Mouse (Mus musculus) liver, postnatal 0 days (tissue): ENCODE measurements around the gene Dnajc6. TPM values are rescaled to one million over a fixed set of nuclear protein-coding genes. Genes with fewer than 3 reads are reported as not detected.

Source experiments
- ATAC-seq: fragments of 200-750 bp; cut with Nextera tagmentation; 2 replicates; pipeline ENCODE4 v1.8.0; 2017; ENCODE audit warnings: mild to moderate bottlenecking, moderate library complexity
- DNase-seq: peaks from one replicate; pipeline ENCODE4 v3.0.0-alpha.2; 2016
- H3K27ac ChIP-seq: fragments of 300-500 bp; sonication (generic); 2 replicates; pipeline ENCODE4 v1.5.1; 2014; ENCODE audit warnings: antibody characterized with exemption, moderate library complexity, mild to moderate bottlenecking, low read depth
- H3K27me3 ChIP-seq: fragments of 300-500 bp; sonication (generic); 2 replicates; pipeline ENCODE4 v1.6.1; 2014; ENCODE audit warnings: low read length, control low read depth, mixed read lengths; ENCODE audit not compliant: insufficient read depth
- H3K36me3 ChIP-seq: fragments of 300-500 bp; sonication (generic); replicated peaks from 2 replicates; pipeline ENCODE4 v1.6.1; 2014; ENCODE audit warnings: mild to moderate bottlenecking, control low read depth, low read length, moderate library complexity, mixed read lengths; ENCODE audit not compliant: insufficient read depth
- H3K4me1 ChIP-seq: fragments of 300-500 bp; sonication (generic); 2 replicates; pipeline ENCODE4 v1.6.1; 2014; ENCODE audit warnings: antibody characterized with exemption, mild to moderate bottlenecking, control low read depth; ENCODE audit not compliant: insufficient read depth
- H3K4me2 ChIP-seq: fragments of 300-500 bp; sonication (generic); 2 replicates; pipeline ENCODE4 v1.6.1; 2014; ENCODE audit warnings: low read depth, mild to moderate bottlenecking, low read length, moderate library complexity, mixed read lengths
- H3K4me3 ChIP-seq: fragments of 300-500 bp; sonication (generic); 2 replicates; pipeline ENCODE4 v1.5.1; 2014; ENCODE audit warnings: low read depth, low read length
- H3K9ac ChIP-seq: fragments of 300-500 bp; sonication (generic); replicated peaks from 2 replicates; pipeline ENCODE4 v1.6.1; 2014; ENCODE audit warnings: mild to moderate bottlenecking, moderate library complexity
- H3K9me3 ChIP-seq: fragments of 300-500 bp; sonication (generic); 2 replicates; pipeline ENCODE4 v1.6.1; 2016; ENCODE audit warnings: mild to moderate bottlenecking, control low read depth, low read length, mixed read lengths
- CTCF ChIP-seq: sonication (generic); IDR thresholded peaks from 2 replicates; pipeline ENCODE4 v1.5.1; 2016; ENCODE audit warnings: antibody characterized with exemption, low read depth
- EP300 ChIP-seq: IDR thresholded peaks from 2 replicates; pipeline ENCODE4 v1.6.1; 2016; ENCODE audit warnings: antibody characterized with exemption, low read depth, mild to moderate bottlenecking
- WGBS: fragments of 180-500 bp; shearing (Covaris S2); extraction: QIAGEN DNeasy Blood & Tissue Kit; methylation state at CpG from one replicate; pipeline ENCODE4 v1.1.7; 2014; ENCODE audit not compliant: insufficient replicate concordance; 5-methylcytosine and 5-hydroxymethylcytosine counted together
- polyA plus RNA-seq: library from polyadenylated mRNA; unstranded; fragments of >200 nt; fragmentation: Nextera tagmentation; extraction: Ambion mirVana; gene quantifications from 2 replicates; pipeline ENCODE4 v1.2.1, GENCODE M21; 2015

Dnajc6 gene
- polyA plus RNA-seq, 1 experiment from 2014 or later, result 0.16 TPM

DNA sequence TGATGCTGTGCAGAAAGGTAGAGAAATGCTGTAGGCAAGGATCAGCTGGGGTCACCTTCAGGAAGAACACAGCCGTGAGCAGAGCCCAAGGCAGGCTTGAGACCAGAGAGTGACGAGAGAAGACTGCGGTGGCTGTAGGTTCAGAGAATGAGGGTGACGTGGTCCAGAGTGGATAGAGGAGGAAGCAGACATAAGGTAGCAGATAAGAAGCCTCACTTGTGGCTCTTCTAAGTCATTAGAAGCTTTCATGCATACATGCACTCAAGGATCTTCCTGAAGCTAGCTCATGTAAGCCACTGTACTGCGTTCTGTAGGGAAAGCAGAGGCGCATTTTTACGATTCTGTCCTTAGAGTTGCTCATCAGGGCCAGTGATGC is 159.0 kb downstream of the Dnajc6 start:
- Histone ChIP-seq H3K27ac (peak overlapping the region; percentile 58), H3K4me2 (peak overlapping the region; percentile 47), H3K4me3 (no peak overlapping the region), H3K9ac (peak overlapping the region; percentile 21; the same call in 1 of the 2 replicates), H3K4me1 (peaks cover 12% of the 10 kb centered on the region), H3K9me3 (no peaks in the 10 kb centered on the region), H3K27me3 (no peaks in the 10 kb centered on the region), H3K36me3 (peaks cover 27% of the 10 kb centered on the region)
- ATAC-seq (peak; percentile 78), DNase-seq (no peak)
- TF ChIP-seq CTCF (no peak), EP300 (no peak)
- 61% methylated on average over 7 of the region's 7 CpGs for WGBS

GRCm38 (mm10) chr4:101656056-101656455 is 159.6 kb downstream of the Dnajc6 start:
- no peak for TF ChIP-seq CTCF
- TF ChIP-seq EP300, result no peak
- Histone ChIP-seq H3K9me3 (no peaks in the 10 kb centered on the region), H3K4me1 (peaks cover 12% of the 10 kb centered on the region), H3K4me2 (no peak overlapping the region; the same call in 1 of the 2 replicates), H3K4me3 (no peak overlapping the region), H3K27me3 (no peaks in the 10 kb centered on the region), H3K36me3 (peaks cover 33% of the 10 kb centered on the region), H3K9ac (no peak overlapping the region), H3K27ac (peak overlapping the region; percentile 31; the same call in 1 of the 2 replicates)
- DNase-seq (no peak), ATAC-seq (no peak)
- 72% methylated on average over 15 of the region's 15 CpGs for WGBS

DNA sequence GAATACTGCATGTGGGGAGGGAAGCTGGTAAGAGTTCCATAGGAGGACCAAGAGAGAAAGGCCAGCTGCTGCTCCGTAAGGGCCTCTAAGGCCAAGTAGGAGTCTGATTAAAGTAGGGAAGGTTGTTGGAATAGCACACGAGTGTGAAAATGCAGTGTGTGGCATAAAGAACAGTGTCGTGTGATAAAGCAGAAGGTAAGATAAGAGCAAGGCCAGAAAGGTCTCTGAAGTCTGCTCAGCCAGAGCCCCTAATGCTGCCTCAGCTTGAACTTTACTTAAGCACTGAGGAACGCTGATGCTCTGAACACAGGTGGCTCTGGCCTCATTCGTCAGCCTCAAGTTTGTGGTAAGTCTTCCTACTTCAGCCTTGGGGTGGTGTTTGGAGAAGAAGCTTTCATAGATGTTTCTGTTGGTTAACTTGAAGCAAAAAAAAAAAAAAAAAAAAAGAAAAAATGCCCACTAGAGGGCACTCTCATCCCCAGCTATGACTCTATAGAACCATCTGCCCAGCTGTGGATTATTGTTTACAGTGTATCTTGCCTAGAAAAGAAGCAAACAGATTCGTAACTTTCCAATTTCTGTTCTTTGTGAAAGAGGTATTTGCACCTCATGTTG is 160.6 kb downstream of the Dnajc6 start:
- Histone ChIP-seq H3K27me3 (no peaks in the 10 kb centered on the region), H3K9ac (0 out of 2 replicates have a peak overlapping the region, but pooled peaks have one; percentile 2), H3K4me2 (peak overlapping the region; percentile 11; the same call in 1 of the 2 replicates), H3K4me1 (peaks cover 12% of the 10 kb centered on the region; the same call in 1 of the 2 replicates), H3K9me3 (no peaks in the 10 kb centered on the region), H3K27ac (peak overlapping the region; percentile 37; the same call in 1 of the 2 replicates), H3K36me3 (peaks cover 43% of the 10 kb centered on the region), H3K4me3 (no peak overlapping the region)
- DNase-seq (no peak), ATAC-seq (0 out of 2 replicates have a peak, but pooled peaks have one; percentile 9)
- 33% methylated on average over 6 of the region's 6 CpGs for WGBS
- TF ChIP-seq EP300 (no peak), CTCF (peak; percentile 72)

DNA sequence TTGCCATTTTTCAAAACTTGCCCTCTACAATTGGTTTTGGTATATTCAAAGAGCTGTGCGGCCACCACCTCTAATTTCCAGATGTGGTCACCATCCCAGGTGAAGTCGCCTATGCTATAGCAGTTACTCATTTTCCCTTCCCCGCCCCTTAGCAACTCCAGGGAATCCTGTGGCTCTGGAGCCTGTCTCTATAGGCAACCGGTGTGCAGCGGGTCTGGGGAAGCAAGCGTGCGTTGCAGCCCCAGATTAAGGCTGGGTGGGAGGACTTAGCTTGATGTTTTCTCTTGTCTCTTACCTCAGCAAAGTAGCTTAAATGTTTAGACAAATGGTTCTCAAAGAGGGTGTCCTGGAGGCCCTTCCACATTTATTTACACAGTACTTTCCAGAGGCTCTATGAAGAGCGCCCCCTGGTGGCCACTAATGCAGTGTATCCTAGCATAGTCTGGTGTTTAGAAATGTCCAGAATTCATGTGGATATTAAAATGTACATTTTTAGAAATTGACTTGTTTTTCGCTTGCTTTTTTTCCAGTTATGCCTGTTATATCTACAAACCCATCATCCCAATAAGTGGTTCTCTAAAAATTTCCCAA is 167.8 kb downstream of the Dnajc6 start:
- H3K9me3 ChIP-seq, result 0 out of 2 replicates have a peak, but pooled peaks cover 2% of the 10 kb centered on the region
- 77% methylated on average over 9 of the region's 9 CpGs for WGBS
- H3K4me3 ChIP-seq, result no peak overlapping the region
- no peaks in the 10 kb centered on the region for H3K27me3 ChIP-seq
- H3K4me1 ChIP-seq, result no peaks in the 10 kb centered on the region
- peak; percentile 67 for DNase-seq
- no peak overlapping the region for H3K27ac ChIP-seq
- peaks cover 28% of the 10 kb centered on the region for H3K36me3 ChIP-seq
- TF ChIP-seq CTCF (peak; percentile 76), EP300 (no peak)
- no peak for ATAC-seq
- no peak overlapping the region for H3K4me2 ChIP-seq
- H3K9ac ChIP-seq, result no peak overlapping the region

GRCm38 (mm10) chr4:101664766-101665165 is 168.3 kb downstream of the Dnajc6 start:
- H3K27me3 ChIP-seq, result no peaks in the 10 kb centered on the region
- H3K4me2 ChIP-seq, result no peak overlapping the region
- H3K9me3 ChIP-seq, result 0 out of 2 replicates have a peak, but pooled peaks cover 2% of the 10 kb centered on the region
- no peak overlapping the region for H3K4me3 ChIP-seq
- H3K4me1 ChIP-seq, result no peaks in the 10 kb centered on the region
- no peak overlapping the region for H3K27ac ChIP-seq
- H3K36me3 ChIP-seq, result peaks cover 23% of the 10 kb centered on the region
- ATAC-seq (no peak), DNase-seq (no peak)
- H3K9ac ChIP-seq, result no peak overlapping the region
- WGBS, result 90% methylated on average over 4 of the region's 4 CpGs
- no peak for TF ChIP-seq EP300
- TF ChIP-seq CTCF, result no peak

DNA sequence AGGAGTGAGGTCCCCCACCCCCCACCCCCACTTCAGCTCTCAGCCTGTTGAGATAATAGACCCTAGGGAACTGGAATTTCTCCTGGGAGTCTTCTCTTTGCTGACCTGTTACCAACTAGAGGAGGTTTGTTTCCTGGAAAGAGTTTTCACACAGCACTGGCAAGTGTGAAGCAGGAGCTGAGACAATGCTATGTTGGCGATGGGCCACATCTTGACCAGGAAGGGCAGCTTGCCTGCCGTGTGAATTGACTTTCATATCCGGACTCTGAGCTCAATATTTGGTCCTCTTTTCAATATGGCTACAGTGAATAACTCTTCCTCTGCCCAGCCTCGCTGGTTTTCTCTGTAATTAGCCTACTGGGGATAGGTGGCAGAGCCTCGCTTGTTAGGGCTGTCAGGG is 172.7 kb downstream of the Dnajc6 start:
- DNase-seq, result no peak
- Histone ChIP-seq H3K4me2 (no peak overlapping the region), H3K27ac (0 out of 2 replicates have a peak overlapping the region, but pooled peaks have one; percentile 13), H3K9me3 (0 out of 2 replicates have a peak, but pooled peaks cover 2% of the 10 kb centered on the region), H3K9ac (no peak overlapping the region), H3K36me3 (no peaks in the 10 kb centered on the region), H3K4me3 (no peak overlapping the region), H3K4me1 (no peaks in the 10 kb centered on the region), H3K27me3 (no peaks in the 10 kb centered on the region)
- TF ChIP-seq EP300 (no peak), CTCF (no peak)
- ATAC-seq, result no peak
- 79% methylated on average over 5 of the region's 5 CpGs for WGBS
